Mouse (Mus musculus) urinary bladder, adult 18-20 months (tissue): Measurements from ENCODE around the gene Spz1.

Experiments used
- DNase-seq, 2 experiments: peaks; one replicate each; pipeline ENCODE4 v3.0.0; 2022; ENCODE audit warnings: low spot score in 2 of 2, mixed read lengths in 2 of 2

Gene Spz1

GRCm38 (mm10) chr13:92580220-92581043, 4.5 kb upstream of the Spz1 start:
- peak; percentile 47 to 54 for DNase-seq

GRCm38 (mm10) chr13:92578210-92578609, 2.2 kb upstream of the Spz1 start:
- no peak for DNase-seq

GRCm38 (mm10) chr13:92576688-92577087, 716 bp upstream of the Spz1 start:
- no peak for DNase-seq

- no peak for DNase-seq
Measured at GRCm38 (mm10) chr13:92559429-92559828, 16.5 kb downstream of the Spz1 start.

- no peak for DNase-seq
Measured at GRCm38 (mm10) chr13:92557229-92557628, 18.7 kb downstream of the Spz1 start.

GRCm38 (mm10) chr13:92556458-92557126, 19.4 kb downstream of the Spz1 start:
- DNase-seq, result no peak

GRCm38 (mm10) chr13:92547093-92547492, 28.9 kb downstream of the Spz1 start:
- no peak for DNase-seq

GRCm38 (mm10) chr13:92540997-92541396, 35.0 kb downstream of the Spz1 start:
- DNase-seq, result no peak

GRCm38 (mm10) chr13:92539126-92539525, 36.8 kb downstream of the Spz1 start:
- no peak for DNase-seq

GRCm38 (mm10) chr13:92533801-92534200, 42.2 kb downstream of the Spz1 start:
- DNase-seq, result no peak

GRCm38 (mm10) chr13:92532216-92532615, 43.8 kb downstream of the Spz1 start:
- no peak for DNase-seq

- no peak for DNase-seq
Measured at GRCm38 (mm10) chr13:92531237-92531636, 44.7 kb downstream of the Spz1 start.

GRCm38 (mm10) chr13:92530721-92531211, 45.2 kb downstream of the Spz1 start, which contains the start of gene Zfyve16:
TSS of gene Zfyve16 (minus strand) at chr13:92530868.
- peak; percentile 93 to 97 for DNase-seq

GRCm38 (mm10) chr13:92529828-92530720, 45.9 kb downstream of the Spz1 start:
- no peak for DNase-seq
